Mouse (Mus musculus): ENCODE data around the gene Tesk2.

GRCm38 (mm10) chr4:116761914-116762313, 41.2 kb downstream of the Tesk2 start:
- TF ChIP-seq EP300 (IDR thresholded peaks at IDR 0.05; ENCODE audit: low read depth): no peak
- TF ChIP-seq CTCF (IDR thresholded peaks at IDR 0.05; ENCODE audit: low read depth): no peak

Measured in liver, embryonic 14.5 days (tissue).